Mouse (Mus musculus): Measurements from ENCODE around the gene Nt5dc1.
"Not testable (repeated sequence)": the region's sequence is repeated elsewhere in the genome, so short reads cannot be mapped to it uniquely, and the experiment has no call there.

Gene Nt5dc1

DNA sequence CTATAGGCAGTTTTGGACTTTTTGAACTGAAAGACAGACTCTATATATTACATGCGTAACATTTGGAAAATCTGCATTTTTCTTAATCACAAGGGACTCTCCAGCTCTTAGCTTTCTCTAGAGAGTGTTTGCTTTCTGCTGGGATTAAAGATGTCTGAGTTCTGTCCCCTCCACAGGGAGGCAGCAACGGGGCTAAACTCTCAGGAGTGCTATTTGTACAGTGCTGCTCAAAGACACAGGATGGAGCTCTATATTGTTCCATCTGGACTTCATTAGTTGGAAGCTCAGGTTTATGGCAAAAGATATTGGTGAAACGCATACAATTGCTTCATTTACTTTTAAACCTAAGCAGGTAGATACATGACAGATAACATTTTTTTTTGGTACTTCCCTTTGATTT lies 105.8 kb downstream of the Nt5dc1 start:
- no peak for DNase-seq (ENCODE audit: low spot score in 2 of 2)

DNA sequence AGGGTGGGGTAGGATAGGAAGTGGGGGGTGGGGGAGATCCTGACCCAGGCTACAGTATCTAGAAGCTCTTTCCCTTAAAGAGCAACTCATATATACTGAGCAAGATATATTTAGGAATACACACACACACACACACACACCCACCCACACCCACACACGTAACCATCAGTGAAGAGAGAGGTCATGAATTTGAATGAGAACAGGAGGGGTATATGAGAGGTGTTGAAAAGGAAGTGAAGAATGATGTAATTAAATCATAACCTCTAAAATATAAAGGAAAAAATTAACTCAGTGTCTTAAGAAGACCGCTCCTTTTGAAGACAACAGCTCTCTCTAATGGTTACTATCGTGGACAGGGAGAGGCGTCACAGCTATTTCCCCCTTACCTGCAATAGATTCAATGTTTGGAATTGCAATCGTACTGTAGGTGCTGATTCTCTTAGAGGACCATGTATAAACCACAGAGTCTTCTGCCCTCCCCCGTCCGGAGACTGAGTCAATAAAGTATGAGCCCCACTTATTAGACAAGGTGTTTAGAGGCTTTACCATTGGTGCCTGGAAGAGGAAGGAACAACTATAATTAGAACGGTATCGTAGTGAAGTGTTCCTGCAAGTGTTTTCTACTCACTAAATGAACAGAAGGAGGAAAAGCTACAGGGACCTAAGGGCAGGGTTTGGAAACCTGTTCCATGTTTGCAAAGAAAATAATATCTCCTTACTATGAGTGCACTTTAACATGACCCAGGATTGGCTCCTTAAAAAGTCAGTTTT lies 108.3 kb downstream of the Nt5dc1 start:
- no peak for DNase-seq (ENCODE audit: low spot score in 2 of 2)

DNA sequence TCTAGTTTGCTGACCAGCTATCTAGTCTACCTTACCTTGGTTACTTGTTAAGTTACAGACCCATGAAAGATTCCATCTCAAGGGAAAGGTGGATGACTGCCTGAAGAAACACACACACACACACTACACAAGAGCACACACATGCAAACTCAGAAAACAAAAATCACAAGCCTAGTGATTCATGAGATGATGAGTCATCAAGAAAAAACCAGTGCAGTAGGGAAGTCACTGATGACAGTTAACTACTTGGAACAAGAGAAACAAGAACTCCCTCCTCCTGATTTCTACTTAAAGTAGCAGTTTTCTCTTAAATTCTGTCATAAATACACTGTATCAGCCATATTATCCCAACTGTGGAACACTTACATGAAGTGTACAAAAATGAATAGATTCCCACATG lies 111.3 kb downstream of the Nt5dc1 start:
- no peak for DNase-seq (ENCODE audit: low spot score in 2 of 2)

DNA sequence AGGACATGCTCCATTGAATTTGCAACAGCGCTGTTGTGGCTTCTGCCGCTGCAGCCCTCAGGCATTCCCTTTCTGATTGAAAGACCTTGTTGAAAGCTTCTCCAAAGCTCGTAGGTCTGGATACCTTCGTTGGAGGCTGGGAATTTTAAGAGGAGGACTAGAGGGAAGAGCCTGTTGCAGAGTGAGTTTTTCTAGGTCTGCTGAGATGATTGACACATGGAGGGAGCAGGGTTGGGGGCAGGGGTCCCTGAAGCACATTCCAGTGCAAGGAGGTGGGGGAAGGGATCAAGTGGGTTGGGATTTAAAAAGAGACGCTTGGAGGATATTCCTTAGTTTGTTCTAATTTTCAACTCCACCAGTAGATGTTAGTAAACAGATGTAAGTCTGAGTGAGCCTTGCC lies 118.0 kb downstream of the Nt5dc1 start:
- DNase-seq (ENCODE audit: low spot score in 2 of 2): no peak

DNA sequence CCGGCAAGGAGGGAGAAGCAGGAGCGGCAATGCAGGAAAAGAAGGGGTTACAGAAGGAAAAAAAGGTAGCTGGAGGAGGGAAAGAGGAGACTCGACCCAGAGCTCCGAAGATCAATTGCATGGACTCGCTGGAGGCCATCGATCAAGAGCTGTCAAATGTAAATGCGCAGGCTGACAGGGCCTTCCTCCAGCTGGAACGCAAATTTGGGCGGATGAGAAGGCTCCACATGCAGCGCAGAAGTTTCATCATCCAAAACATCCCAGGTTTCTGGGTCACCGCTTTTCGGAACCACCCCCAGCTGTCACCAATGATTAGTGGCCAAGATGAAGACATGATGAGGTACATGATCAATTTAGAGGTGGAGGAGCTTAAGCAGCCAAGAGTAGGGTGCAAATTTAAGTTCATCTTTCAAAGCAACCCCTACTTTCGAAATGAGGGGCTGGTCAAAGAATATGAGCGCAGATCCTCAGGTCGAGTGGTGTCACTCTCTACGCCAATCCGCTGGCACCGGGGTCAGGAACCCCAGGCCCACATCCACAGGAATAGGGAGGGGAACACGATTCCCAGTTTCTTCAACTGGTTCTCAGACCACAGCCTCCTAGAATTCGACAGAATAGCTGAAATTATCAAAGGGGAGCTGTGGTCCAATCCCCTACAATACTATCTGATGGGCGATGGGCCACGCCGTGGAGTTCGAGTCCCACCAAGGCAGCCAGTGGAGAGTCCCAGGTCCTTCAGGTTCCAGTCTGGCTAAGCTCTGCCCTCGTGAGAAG lies 120.2 kb downstream of the Nt5dc1 start:
- DNase-seq (ENCODE audit: low spot score in 2 of 2): peak in 1 of 2 experiments; percentile 17

DNA sequence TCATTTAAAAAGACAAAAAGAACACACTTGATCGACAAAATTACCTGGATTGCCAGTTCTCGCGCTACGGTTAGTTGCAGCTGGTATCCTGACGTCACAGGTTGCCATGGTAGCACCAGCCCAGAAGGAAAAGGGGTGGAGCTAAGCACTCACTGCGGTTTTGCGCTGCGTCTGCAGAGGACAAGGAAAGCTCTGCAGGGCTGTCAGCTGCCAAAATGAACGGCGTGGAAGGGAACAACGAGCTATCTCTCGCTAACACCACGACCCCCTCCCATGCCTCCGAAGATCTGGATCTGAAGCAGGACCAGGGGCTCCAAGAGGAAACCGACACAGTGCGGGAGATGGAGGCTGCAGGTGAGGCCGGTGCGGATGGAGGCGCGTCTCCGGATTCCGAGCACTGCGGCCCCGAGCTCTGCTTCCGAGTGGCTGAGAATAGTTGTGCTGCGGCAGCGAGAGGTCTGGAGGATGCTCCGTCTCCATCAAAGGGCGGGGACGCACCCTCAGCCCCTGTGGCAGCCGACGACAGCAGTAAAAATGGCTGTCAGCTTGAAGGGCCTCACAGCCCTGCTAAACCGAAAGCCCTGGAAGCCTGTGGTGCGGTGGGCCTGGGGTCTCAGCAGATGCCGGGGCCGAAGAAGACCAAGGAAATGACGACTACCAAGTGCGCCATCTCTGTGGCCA lies 120.9 kb downstream of the Nt5dc1 start, which contains the start of gene Tspyl4:
TSS of gene Tspyl4 (plus strand) at position 144 of the 681 bp plus-strand sequence.
- peak; percentile 95 to 96 for DNase-seq (ENCODE audit: low spot score in 2 of 2)

DNA sequence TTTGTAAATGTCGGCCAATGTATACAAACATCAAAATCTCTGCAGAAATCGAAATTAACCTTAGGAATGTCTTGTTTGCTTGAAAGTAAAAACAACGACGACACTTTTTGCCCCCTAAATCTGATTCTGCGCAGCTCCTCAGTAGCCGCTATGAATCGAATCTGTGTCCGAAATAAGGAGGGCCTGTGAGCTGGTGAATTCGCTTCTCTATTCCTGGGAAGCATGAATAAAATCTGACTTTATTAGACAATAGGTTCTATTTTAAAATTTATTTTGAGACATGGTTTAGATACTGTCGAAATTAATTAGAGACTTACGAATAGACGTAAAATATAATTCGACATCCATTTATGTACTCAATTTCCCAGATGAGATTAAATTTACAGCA lies 121.4 kb downstream of the Nt5dc1 start:
- DNase-seq (ENCODE audit: low spot score in 2 of 2): no peak

DNA sequence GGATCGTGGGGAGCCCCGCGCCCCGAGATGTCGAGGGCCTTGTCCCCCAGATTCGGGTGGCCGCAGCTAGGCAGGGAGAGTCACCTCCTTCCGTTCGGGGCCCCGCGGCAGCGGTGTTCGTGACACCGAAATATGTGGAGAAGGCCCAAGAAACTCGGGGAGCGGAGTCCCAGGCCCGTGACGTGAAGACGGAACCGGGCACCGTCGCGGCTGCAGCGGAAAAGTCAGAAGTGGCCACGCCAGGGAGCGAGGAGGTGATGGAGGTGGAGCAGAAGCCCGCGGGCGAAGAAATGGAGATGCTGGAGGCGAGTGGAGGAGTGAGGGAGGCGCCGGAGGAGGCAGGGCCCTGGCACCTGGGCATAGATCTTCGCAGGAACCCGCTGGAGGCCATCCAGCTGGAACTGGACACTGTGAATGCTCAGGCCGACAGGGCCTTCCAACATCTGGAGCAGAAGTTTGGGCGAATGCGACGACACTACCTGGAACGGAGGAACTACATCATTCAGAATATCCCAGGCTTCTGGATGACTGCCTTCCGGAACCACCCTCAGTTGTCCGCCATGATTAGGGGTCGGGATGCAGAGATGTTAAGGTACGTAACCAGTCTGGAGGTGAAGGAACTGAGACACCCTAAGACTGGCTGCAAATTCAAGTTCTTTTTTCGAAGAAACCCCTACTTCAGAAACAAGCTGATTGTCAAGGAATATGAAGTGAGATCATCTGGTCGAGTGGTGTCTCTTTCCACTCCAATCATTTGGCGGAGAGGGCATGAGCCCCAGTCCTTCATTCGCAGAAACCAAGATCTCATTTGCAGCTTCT lies 135.7 kb downstream of the Nt5dc1 start:
- DNase-seq (ENCODE audit: low spot score in 2 of 2): no peak

DNA sequence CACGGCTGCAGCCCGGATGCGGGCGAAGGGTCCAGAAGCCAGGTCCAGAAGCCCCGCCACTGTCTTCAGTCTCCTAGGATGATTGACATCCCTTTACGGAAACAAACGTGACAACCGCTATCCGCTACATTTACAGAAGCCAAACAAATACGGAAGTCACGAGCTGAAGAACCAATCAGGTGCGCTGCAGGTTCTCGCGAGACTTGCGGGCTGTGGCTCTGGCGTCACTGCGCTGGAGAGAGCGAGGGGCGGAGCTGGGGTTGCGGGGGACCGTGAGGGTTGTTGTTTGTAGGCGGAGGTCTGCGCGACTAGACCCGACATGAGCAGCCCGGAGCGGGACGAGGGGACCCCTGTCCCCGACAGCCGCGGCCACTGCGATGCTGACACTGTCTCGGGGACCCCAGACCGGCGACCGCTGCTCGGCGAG lies 136.4 kb downstream of the Nt5dc1 start, which contains the start of gene Tspyl1:
TSS of gene Tspyl1 (plus strand) at position 229 of the 427 bp plus-strand sequence.
- DNase-seq (ENCODE audit: low spot score in 2 of 2): peak; percentile 97 to 98

DNA sequence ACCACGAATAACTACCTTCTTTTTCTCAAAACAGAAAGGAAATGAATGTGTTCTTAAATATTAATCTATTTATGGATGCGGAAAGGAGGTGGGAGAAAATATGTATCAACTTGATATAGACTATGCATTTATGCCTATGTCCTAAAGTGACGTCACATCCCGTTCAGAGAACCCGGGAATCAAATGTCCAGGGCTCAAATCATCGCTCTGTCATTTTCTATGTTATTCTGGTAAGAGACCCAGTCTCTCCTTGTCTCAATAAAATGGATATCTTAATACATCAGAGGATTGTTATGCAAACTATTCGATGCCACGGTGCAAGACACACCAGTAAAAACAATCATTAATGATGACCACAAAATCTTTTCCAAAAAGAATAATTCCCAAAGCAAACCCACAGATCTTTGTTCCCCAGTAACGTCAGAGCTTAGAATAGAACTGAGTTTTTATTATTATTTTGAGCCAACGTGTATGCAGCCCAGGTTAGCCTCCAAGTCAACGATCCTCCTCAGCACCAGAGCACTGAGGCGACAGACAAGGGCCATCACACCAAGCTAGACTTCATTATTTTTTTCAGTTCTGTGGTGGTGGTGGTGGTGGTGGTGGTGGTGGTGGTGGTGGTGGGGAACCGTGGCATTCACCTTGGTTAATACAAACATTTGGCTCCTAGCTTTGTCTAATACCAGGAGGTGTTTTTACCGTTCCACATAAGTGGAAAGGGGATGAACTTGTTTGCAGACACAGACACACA lies 137.0 kb downstream of the Nt5dc1 start:
- no peak for DNase-seq (ENCODE audit: low spot score in 2 of 2)

DNA sequence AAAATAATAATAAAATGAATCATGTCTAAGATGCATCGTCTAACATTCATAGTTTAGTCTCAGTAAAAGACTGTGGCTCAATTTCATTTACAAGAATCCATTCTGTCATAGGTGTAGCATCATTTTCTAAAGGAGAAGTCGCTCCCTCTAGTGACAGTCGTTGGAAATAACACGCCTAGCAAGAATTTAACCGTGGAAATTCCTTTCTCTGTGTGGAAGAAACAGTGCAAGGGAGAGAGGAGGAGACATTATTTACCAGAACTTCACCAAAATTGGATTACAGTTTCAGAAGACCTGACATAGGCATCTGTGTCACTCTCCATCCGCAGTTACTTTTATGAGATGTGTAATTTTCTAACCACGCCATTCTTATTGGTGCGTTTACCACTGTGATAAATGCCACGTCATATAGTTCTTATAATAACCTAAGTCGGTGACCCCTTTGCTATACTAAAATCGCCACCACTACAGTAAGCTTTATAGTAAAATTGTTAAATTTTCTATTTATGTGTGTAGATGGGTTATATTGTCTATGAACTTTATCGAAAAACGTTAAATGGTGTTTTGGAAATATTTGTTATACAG lies 137.7 kb downstream of the Nt5dc1 start:
- peak in 1 of 2 experiments; percentile 55 for DNase-seq (ENCODE audit: low spot score in 2 of 2)

DNA sequence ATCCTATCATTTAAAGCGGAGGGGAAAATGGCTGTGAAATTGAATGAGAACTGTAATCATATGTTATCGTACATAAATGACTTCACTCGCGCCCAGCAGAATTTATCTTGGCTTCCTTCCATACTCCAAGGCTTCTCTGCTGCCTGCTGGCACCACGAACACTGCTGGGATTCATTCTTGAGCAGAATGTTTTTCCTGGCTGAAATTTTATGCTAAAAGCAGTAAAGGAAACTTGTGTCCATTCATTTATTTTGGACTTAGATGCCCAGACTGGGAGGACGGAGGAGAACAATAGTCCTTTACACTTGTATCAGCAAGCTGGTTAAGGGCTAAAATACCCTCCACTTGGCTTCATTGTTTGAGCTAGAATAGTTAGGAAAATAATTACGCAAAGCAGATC lies 146.7 kb downstream of the Nt5dc1 start:
- DNase-seq (ENCODE audit: low spot score in 2 of 2): no peak

DNA sequence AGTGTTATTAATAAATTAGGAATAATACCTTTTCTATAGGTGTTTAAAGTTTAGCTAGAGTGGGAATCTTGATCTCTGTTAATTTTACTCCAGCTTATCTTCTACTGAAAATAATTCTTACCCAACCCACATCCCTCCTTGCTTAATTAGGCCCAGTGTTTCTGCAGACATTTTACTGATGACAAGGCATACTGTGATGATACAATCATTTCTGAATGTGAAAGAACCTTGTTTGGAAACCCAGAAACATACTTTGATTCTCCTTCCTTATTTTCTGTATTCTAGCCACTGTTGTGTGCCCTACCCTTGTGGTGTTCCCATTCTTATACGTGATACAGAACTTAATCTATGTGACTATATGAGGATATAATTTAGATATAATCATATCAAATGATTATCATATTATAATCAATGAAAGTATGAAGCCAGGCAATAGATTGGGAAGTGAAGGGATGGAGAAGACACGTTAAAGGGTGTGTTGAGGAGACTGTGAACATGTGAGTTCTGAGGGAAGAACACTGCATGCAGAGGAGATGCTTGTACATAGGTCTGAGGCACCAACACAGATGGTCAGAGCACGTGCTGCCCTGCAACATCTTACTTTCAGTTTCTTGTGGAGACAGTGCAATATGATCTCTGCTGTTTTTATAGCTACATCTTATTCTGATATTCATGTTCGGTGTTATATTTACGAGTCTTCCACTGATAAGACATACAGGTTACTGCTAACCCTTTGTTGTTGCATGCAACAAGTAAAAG lies 150.9 kb downstream of the Nt5dc1 start:
- no peak for DNase-seq (ENCODE audit: low spot score in 2 of 2)

DNA sequence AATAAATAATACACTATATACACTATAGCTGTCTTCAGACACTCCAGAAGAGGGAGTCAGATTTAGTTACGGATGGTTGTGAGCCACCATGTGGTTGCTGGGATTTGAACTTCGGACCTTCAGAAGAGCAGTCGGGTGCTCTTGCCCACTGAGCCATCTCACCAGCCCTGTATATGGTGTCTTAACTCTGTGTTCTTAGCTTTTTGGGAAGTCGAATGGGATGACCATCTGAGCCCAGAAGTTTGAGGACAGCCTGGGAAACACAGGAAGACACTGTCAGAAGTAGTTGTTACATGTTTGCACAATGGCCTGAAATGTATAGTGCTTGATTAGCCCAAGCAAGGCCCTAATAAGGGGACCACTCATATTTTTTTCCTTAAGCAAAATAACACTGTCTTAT lies 153.2 kb downstream of the Nt5dc1 start:
- no peak for DNase-seq (ENCODE audit: low spot score in 2 of 2)

DNA sequence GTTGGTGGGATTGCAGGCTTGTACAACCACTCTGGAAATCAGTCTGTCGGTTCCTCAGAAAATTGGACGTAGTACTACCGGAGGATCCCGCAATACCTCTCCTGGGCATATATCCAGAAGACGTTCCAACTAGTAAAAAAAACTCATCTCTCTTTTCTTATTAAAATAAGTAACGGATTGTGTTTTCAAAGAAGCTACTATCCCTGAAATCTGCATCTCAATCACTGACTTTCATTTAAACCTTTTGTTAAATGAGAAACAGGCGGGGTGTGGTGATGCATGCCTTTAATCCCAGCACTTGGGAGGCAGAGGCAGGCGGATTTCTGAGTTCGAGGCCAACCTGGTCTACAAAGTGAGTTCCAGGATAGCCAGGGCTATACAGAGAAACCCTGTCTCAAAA lies 165.5 kb downstream of the Nt5dc1 start:
- not testable (repeated sequence) for DNase-seq (ENCODE audit: low spot score in 2 of 2)

DNA sequence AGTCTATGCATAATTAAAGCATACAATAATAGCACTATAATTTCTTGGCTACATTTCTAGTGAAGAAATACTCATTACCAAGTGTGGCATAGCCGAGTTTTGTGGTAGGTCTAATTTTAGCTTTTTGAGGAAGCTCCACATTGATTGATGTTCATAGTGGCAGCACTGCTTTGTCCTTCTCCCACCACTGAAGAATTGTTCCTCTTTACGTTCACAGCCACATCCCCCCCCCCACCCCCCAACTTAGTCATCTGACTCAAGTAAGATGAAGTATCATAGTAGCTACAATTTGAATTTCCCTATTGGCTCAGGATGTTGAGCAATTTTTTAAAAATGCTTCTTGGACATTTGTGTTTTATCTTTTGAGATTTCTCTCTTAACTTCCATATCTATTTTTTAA lies 168.8 kb downstream of the Nt5dc1 start:
- no peak for DNase-seq (ENCODE audit: low spot score in 2 of 2)

DNA sequence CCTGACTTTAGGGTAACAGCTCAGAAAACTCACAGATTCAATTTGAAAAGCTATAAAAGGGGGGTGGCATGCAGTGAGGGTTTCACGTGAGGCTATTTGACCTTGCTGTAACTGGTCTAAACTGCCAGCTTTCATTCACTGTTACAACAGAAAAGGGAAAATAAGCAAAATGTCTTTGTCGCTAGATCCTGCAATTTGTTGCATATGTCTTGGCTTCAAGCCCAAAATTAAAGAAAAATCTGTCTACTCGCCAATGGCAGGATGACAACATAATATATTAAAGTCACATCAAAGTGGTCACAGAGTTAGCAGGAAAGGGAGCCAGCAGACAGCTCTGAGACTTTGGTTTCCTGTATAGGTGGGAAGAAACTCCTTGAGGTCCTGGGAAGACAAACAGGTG lies 170.6 kb downstream of the Nt5dc1 start:
- no peak for DNase-seq (ENCODE audit: low spot score in 2 of 2)

DNA sequence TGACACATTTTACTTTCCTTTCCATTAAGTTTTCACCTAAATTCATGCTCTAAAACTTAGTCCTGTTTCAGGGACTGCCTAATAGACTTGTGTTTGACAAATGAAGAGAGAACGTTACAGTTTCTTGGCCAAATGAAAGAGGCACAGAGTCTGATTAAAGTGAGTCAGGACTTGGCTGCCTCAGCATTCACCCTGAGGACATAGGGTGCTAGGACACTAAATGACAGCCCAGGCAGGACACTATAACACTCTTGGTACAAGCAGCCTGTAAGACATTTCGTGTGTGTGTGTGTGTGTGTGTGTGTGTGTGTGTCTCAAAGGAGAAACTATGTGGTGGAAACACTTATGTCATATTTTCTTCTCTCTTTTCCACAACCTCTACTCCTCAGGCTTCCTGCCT lies 172.2 kb downstream of the Nt5dc1 start:
- no peak for DNase-seq (ENCODE audit: low spot score in 2 of 2)

DNA sequence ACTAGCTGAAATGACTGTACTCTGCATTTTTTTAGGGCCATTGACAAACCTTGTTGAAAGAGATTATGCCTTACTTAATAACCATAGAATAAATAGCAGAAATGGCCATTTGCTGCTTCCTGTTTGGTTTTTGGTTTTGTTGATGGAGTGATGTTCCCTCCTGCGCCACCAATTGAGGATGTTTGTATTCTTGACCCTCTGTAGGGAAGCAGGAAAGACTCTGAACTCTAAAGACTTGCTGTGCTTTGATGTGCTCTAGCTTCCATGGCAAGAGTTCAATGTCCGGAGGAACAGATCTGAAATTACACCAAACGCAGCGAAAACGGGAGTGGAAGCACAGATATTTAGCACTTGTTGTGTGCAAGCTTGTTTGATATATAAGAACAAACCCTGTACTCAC lies 173.6 kb downstream of the Nt5dc1 start:
- DNase-seq (ENCODE audit: low spot score in 2 of 2): no peak

DNA sequence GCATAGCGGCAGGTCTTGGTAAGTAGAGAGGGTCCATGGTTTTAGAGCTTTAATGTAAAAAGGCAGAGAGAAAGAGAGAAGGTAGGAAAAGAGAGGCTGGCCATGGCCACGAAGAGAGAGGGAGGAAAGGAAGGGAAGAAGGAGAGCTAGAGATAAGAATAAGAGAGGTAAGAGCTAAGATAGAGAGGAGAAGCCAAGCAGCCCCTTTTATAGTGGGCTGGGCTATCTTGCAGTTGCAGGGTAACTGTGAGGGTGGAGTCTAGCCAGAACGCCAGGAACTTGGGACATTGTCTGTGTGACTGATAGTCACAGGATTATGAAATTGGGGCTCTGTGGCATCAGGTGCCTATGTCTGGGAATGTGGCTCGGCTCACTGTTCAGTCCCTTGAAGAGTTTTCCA lies 179.8 kb downstream of the Nt5dc1 start:
- no peak for DNase-seq (ENCODE audit: low spot score in 2 of 2)
